Mouse (Mus musculus) forebrain, embryonic 14.5 days (tissue): ENCODE results near the gene Srsf4. TPM values are rescaled to one million over a fixed set of nuclear protein-coding genes. Genes with fewer than 3 reads are reported as not detected.

ENCODE experiments used
- ATAC-seq: fragments of 200-750 bp; cut with Nextera tagmentation; 2 replicates; pipeline ENCODE4 v1.8.0; 2017; ENCODE audit warnings: mild to moderate bottlenecking, moderate library complexity
- DNase-seq: peaks from one replicate; pipeline ENCODE4 v3.0.0-alpha.2; 2015; ENCODE audit warnings: low spot score
- H3K27ac ChIP-seq: fragments of 300-500 bp; sonication (generic); 2 replicates; pipeline ENCODE4 v1.5.1; 2014; ENCODE audit warnings: low read depth, mild to moderate bottlenecking, control low read depth, low read length, moderate library complexity
- H3K27me3 ChIP-seq: fragments of 300-500 bp; sonication (generic); replicated peaks from 2 replicates; pipeline ENCODE4 v1.6.1; 2014; ENCODE audit warnings: low read length, control low read depth, mixed read lengths; ENCODE audit not compliant: control insufficient read depth, insufficient read depth
- H3K36me3 ChIP-seq: fragments of 300-500 bp; sonication (generic); 2 replicates; pipeline ENCODE4 v1.6.1; 2014; ENCODE audit warnings: low read length, control low read depth; ENCODE audit not compliant: control insufficient read depth, insufficient read depth
- H3K4me1 ChIP-seq: fragments of 300-500 bp; sonication (generic); 2 replicates; pipeline ENCODE4 v1.6.1; 2014; ENCODE audit warnings: antibody characterized with exemption, low read length, control low read depth; ENCODE audit not compliant: control insufficient read depth, insufficient read depth
- H3K4me2 ChIP-seq: fragments of 300-500 bp; sonication (generic); 2 replicates; pipeline ENCODE4 v1.6.1; 2014; ENCODE audit warnings: mild to moderate bottlenecking, control low read depth, low read length
- H3K4me3 ChIP-seq: fragments of 300-500 bp; sonication (generic); 2 replicates; pipeline ENCODE4 v1.5.1; 2014; ENCODE audit warnings: low read depth, low read length, control low read depth
- H3K9ac ChIP-seq: fragments of 300-500 bp; sonication (generic); 2 replicates; pipeline ENCODE4 v1.6.1; 2014; ENCODE audit warnings: mild to moderate bottlenecking, low read length, control low read depth, moderate library complexity
- H3K9me3 ChIP-seq: fragments of 300-500 bp; sonication (generic); replicated peaks from 2 replicates; pipeline ENCODE4 v1.6.1; 2016; ENCODE audit warnings: low read length, control low read depth, mixed read lengths; ENCODE audit not compliant: control insufficient read depth
- WGBS: fragments of 180-500 bp; shearing (Covaris S2); extraction: QIAGEN DNeasy Blood & Tissue Kit; methylation state at CpG from one replicate; pipeline ENCODE4 v1.1.7; 2014; 5-methylcytosine and 5-hydroxymethylcytosine counted together
- polyA plus RNA-seq: library from polyadenylated mRNA; unstranded; fragments of >200 nt; fragmentation: Nextera tagmentation; extraction: Ambion mirVana; gene quantifications from 2 replicates; pipeline ENCODE4 v1.2.1, GENCODE M21; 2014

Gene Srsf4
- polyA plus RNA-seq, 1 experiment from 2014 or later = 109 TPM

DNA sequence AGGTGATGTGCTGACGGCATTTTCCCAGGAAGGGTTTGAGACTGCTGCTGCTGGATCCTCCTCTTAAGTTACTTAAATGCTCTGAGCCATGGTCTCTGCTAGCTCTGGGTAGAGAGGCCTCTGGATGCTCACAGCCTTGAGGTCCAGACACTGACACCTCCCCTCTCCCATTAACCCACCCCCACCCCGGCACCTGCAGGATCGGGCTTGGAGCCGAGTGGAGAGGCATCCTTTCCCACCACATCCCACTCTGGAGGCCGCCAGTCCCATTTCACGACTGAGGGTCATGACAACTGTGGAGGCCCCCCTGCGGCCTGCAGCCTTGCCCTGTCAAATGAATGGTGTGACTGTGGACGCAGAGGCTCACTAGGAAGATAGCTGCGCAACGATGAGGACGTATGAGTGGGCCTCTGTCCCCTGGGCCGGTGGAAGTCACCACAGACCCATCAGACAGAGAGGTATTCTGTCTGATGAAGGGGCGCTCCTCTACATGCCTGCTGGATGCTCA lies 42.5 kb downstream of the Srsf4 start:
- Histone ChIP-seq H3K36me3 (no peaks in the 10 kb centered on the region), H3K9me3 (no peaks in the 10 kb centered on the region), H3K4me3 (no peak overlapping the region), H3K27ac (no peak overlapping the region), H3K27me3 (peaks cover 77% of the 10 kb centered on the region), H3K9ac (peak overlapping the region; percentile 41), H3K4me1 (peaks cover 9% of the 10 kb centered on the region), H3K4me2 (peak overlapping the region; percentile 51; the same call in 1 of the 2 replicates)
- DNase-seq = no peak
- WGBS = 24% methylated on average over 13 of the region's 13 CpGs
- ATAC-seq = no peak

DNA sequence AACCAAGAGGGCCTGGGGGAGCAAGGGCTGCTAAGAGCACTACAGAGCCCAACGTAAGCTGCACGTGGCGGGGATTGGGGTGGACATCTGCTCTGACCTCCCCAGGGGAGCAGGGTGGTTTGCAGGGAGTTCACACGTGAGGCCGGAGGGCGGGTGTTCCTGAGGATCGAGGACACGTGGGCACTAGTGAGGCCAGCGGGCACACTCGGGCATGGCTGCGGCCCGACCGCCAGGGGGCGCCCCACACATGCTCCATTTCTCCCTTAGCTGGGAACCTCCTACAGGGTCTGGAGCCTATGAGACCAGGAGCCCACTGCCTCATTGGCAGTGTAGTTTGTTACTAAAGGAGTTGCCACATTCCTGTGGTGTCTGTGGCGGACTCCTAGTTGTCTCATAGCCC lies 43.0 kb downstream of the Srsf4 start:
- no peak overlapping the region for H3K4me2 ChIP-seq
- no peaks in the 10 kb centered on the region for H3K9me3 ChIP-seq
- H3K27ac ChIP-seq = no peak overlapping the region
- WGBS = 5% methylated on average over 15 of the region's 15 CpGs
- DNase-seq (peak; percentile 53), ATAC-seq (peak; percentile 40; the same call in 1 of the 2 replicates)
- peaks cover 14% of the 10 kb centered on the region for H3K4me1 ChIP-seq
- no peak overlapping the region for H3K4me3 ChIP-seq
- H3K9ac ChIP-seq = no peak overlapping the region
- no peaks in the 10 kb centered on the region for H3K36me3 ChIP-seq
- peaks cover 82% of the 10 kb centered on the region for H3K27me3 ChIP-seq

DNA sequence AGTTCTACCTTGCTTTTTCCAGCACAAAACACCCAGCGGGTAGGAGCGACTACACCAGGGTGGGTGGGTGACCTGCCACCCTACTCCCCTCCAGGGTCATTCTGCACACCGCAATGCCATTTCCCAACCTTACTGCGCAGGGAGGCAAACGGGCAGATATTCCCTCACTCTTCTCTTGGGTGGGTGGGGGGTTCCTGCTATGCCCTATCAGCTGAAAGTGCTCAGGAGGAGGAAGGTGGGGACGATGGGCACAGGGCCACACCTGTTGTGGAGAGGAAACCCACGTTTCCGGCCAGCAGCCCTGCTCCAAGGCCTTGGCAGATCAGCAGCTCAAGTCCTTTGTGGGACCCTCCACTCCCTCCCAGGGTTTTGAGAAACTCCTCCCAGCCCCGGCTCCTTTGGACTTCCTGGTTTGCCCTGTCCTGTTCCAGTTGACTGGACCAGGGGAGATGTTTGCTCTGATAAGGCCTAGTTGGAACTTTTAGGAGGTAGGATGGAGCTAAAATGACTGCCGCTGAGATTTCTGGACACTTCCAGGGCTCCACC lies 43.7 kb downstream of the Srsf4 start:
- WGBS = 90% methylated on average over 10 of the region's 10 CpGs

DNA sequence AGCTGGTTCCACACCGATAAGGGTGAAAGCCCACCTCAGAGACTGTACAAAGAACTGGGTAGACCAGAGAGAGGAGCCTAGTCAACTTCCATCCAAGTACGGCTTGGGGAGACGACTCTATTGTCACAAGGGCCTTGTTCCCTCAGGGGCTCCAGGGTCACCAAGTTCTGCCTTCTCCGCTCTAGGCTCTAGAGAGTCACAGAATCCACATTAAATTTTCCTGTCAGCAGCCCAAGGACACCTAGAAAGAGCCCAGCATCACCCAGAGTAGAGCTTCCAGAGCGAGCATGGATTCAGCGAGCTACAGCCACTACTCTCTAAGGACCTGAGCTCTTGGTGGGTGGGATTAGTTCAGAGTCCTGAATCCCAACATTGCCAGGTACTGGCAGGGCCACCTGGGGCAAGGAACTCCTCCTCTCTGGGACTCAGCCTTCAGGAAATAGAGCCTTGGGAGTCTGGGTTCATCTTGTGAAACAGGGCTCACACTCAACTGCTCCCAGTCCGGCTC lies 44.7 kb downstream of the Srsf4 start:
- WGBS = 61% methylated on average over 7 of the region's 7 CpGs
- H3K9ac ChIP-seq = no peak overlapping the region
- peaks cover 90% of the 10 kb centered on the region for H3K27me3 ChIP-seq
- ATAC-seq (no peak), DNase-seq (no peak)
- no peak overlapping the region for H3K27ac ChIP-seq
- H3K4me1 ChIP-seq = peaks cover 19% of the 10 kb centered on the region
- H3K36me3 ChIP-seq = no peaks in the 10 kb centered on the region
- no peak overlapping the region for H3K4me3 ChIP-seq
- no peak overlapping the region for H3K4me2 ChIP-seq
- no peaks in the 10 kb centered on the region for H3K9me3 ChIP-seq

More for the DNA sequence above, 43.7 kb downstream of the Srsf4 start:
- no peaks in the 10 kb centered on the region for H3K9me3 ChIP-seq
- peaks cover 89% of the 10 kb centered on the region for H3K27me3 ChIP-seq
- H3K4me1 ChIP-seq = peaks cover 19% of the 10 kb centered on the region
- H3K4me3 ChIP-seq = no peak overlapping the region
- no peak overlapping the region for H3K9ac ChIP-seq
- ATAC-seq (no peak), DNase-seq (no peak)
- no peaks in the 10 kb centered on the region for H3K36me3 ChIP-seq
- H3K4me2 ChIP-seq = no peak overlapping the region
- H3K27ac ChIP-seq = no peak overlapping the region

DNA sequence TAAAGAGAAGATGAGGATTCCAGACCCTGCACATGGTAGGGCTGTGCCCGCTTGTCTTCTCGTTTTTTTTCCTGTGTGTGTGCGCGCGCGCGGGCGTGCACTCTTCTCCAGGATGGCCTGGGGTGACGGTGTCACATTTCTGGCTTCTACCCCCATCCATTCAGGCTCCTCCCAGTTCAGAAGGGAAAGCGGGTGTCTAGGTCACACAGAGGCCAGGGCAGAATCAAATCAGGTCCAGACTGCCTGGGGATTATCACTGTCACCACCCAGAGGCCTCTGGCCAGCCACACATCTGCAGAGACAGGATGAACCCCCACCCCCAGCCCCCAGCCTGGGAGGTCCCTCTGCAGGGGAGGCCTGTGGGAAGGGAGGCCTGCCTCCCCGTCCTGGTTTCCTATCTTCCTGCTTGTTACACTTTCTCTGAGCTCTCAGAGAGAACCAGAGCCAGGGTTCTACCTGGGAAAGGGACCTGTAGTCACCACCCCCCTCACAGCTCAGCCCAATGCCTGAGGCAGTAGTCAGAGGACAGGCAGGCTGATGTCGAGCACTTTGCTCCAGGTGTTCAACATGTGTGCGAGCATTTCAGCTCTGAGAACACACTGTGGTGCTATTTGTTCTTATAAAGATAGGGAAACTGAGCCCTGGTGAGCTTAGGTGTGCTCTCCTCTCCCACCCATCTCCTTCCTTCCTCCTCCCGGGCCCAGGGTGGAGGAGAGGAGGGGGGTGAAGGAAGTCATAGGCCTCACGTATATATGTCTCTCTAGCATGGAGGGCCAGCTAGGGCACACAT lies 45.5 kb downstream of the Srsf4 start:
- no peak for ATAC-seq
- DNase-seq = no peak
- H3K9me3 ChIP-seq = no peaks in the 10 kb centered on the region
- H3K27me3 ChIP-seq = peaks cover 86% of the 10 kb centered on the region
- WGBS = 13% methylated on average over 14 of the region's 15 CpGs
- no peak overlapping the region for H3K4me2 ChIP-seq
- no peak overlapping the region for H3K9ac ChIP-seq
- no peak overlapping the region for H3K4me3 ChIP-seq
- H3K27ac ChIP-seq = no peak overlapping the region
- no peaks in the 10 kb centered on the region for H3K36me3 ChIP-seq
- peaks cover 19% of the 10 kb centered on the region for H3K4me1 ChIP-seq

DNA sequence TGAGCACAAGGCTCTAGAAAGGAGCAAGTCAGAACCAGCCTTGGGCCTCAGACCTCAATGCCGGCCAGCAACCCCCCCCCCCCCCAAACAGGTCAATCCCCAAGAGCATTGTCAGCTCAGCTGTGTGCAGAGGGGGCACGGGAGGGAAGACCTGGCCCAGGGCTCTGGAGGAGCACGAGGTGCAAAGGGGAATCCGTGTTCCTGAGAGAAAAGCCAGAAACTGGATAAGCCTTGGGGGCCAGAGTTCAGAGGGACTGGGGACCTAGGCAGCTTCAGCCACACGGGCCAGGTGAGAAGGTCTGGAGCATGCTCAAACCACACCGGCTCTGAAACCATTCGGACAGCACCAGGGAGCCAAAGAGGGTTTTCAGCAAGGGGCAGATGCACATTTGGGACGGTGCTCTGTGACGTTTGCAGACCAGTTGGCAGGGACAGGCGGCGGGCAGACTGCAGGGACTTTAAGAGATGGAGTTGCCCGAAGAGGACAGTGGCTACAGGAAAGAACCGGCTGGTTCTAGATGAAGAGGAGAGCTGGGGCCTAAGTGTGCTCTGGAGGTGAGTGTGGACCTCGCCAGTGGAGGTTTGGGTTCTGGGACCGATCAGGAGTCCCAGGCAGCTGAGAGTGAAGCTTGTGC lies 46.2 kb downstream of the Srsf4 start:
- Histone ChIP-seq H3K4me3 (no peak overlapping the region), H3K9ac (no peak overlapping the region), H3K27ac (no peak overlapping the region), H3K4me2 (peak overlapping the region; percentile 67; the same call in 1 of the 2 replicates), H3K4me1 (peaks cover 22% of the 10 kb centered on the region), H3K36me3 (peaks cover under 1% of the 10 kb centered on the region; the same call in 1 of the 2 replicates), H3K27me3 (peaks cover 83% of the 10 kb centered on the region), H3K9me3 (no peaks in the 10 kb centered on the region)
- 10% methylated on average over 15 of the region's 15 CpGs for WGBS
- ATAC-seq (no peak), DNase-seq (no peak)

DNA sequence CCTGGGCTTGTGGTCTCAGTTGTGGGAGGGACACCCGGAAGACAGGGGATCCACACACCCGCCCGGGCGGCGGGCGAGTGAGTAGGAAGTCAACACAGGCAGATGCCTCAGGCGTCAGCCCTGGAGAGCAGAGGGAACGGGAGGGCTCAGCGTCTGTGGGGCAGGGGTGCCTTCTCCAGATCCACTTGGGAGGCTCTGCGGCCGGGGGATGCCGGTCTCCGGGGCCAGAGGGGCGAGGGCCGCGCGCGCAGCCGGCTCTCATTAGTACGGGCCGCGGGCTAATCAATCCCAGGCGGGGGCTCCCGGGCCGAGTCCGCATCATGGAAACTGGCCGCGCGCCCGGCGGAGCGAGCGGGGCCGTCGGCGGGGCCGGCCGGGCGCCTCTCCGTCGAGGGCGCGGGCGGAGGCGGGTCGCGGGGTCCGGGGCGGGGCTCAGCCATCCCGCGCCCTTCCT lies 46.8 kb downstream of the Srsf4 start:
- ATAC-seq (no peak), DNase-seq (peak; percentile 31)
- WGBS = under 1% methylated on average over 24 of the region's 51 CpGs
- Histone ChIP-seq H3K27ac (no peak overlapping the region), H3K9ac (no peak overlapping the region; the same call in 1 of the 2 replicates), H3K4me3 (peak overlapping the region; percentile 42), H3K4me2 (peak overlapping the region; percentile 67), H3K9me3 (no peaks in the 10 kb centered on the region), H3K27me3 (peaks cover 87% of the 10 kb centered on the region), H3K36me3 (peaks cover 6% of the 10 kb centered on the region), H3K4me1 (peaks cover 21% of the 10 kb centered on the region)

DNA sequence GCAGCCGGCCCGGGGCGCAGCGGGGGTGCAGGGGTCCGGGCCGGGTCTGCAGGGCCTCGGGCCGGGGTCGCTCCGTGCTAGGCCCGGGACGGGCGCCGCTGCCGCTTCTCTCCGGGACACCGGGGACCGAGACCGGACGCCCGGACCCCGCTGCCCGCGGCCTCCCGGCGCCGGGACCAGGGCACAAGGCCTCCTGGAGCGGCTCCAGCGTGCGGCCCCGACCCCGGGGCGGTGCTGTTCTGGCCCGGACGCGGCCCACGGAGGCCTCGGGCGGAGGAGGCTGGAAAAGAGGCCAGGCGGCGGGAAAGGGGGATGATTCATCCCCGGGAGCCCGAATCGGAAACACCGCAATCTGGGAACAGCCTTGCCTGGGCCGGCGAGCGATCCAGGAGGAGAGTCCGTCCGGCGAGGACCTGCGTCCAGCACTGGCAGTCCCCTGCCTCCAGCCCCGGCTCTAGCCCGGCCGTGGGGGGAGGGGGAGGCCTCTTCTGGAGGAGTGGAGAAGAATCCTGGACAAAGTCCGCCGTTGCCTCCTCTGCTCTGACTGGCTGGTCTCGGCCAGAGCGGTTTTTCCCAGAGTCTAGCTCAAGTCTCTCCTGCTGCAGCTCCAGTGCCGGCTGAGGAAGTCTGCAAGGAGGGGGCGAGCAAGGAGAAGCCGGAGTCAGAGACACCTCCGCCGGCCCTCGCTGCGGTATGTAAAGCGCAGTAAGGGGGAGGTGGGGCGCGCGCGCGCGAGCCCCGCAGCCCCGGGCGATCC lies 47.4 kb downstream of the Srsf4 start:
- H3K4me2 ChIP-seq = peak overlapping the region; percentile 67
- no peak for ATAC-seq
- peaks cover 12% of the 10 kb centered on the region for H3K36me3 ChIP-seq
- no peaks in the 10 kb centered on the region for H3K9me3 ChIP-seq
- H3K27me3 ChIP-seq = peaks cover 81% of the 10 kb centered on the region
- no peak overlapping the region for H3K27ac ChIP-seq
- peaks cover 17% of the 10 kb centered on the region for H3K4me1 ChIP-seq
- under 1% methylated on average over 48 of the region's 76 CpGs for WGBS
- H3K9ac ChIP-seq = peak overlapping the region; percentile 46
- no peak for DNase-seq
- peak overlapping the region; percentile 42 for H3K4me3 ChIP-seq
